10 mouse cellular contexts compared by ENCODE assay signal in the genomic region with DNA sequence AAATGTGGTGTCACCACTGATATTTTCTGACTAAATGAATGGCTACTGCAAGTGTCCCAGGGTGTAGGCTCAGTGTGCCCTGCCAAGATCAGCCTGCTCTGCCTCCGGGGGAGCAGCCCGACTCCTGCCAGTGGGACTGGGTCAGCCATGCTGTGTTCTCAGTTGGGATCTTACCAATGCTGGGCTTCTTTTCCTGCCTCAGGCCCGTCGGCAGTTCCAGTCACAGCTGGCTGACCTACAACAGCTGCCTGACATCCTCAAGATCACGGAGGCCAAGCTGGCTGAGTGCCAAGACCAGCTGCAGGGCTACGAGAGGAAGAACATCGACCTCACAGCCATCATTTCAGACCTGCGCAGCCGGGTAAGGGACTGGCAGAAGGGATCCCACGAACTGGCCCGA. TPM values are rescaled to one million over a fixed set of nuclear protein-coding genes. Genes with fewer than 3 reads are reported as not detected.
DNase-seq lines count a peak whose midpoint lies in the region; ATAC-seq and TF ChIP-seq lines count a peak whose summit lies in the region.
"Had no signal": no experiment of that assay in that cellular context is flagged by ENCODE, and none has a peak within 500 bp of the region (broad histone marks: within the 10 kb centered on the region; RNA-seq: fewer than 3 reads in every experiment).

No protein-coding gene starts in this region.

- no peak overlapping the region for H3K4me2 ChIP-seq in forebrain, embryonic 11.5 days (ENCODE audit: low read depth, low read length, severe bottlenecking)
- no peak overlapping the region for H3K4me2 ChIP-seq in forebrain, embryonic 15.5 days (replicated peaks)
- H3K4me2 ChIP-seq in midbrain, embryonic 16.5 days (ENCODE audit: low read length): no peak overlapping the region
- H3K4me2 ChIP-seq: neural tube, embryonic 12.5 days had no signal

- WGBS in forebrain, embryonic 11.5 days: 93% methylated on average over 11 of the region's 11 CpGs
- 69% methylated on average over 11 of the region's 11 CpGs for WGBS in forebrain, embryonic 15.5 days
- 29% methylated on average over 11 of the region's 11 CpGs for WGBS in thymus, adult 2 months
- 71% methylated on average over 11 of the region's 11 CpGs for WGBS in midbrain, embryonic 16.5 days

- H3K36me3 ChIP-seq in forebrain, embryonic 11.5 days (ENCODE audit: control insufficient read depth, insufficient read depth, low read length): peaks cover 11% of the 10 kb centered on the region; the same call in 1 of the 2 replicates
- H3K36me3 ChIP-seq in forebrain, embryonic 15.5 days: peaks cover 83% of the 10 kb centered on the region
- peaks cover 49% of the 10 kb centered on the region for H3K36me3 ChIP-seq in thymus, adult 2 months (ENCODE audit: control insufficient read depth, insufficient read depth, low read length)
- peaks cover 53% of the 10 kb centered on the region for H3K36me3 ChIP-seq in midbrain, embryonic 16.5 days (ENCODE audit: control insufficient read depth, insufficient read depth, low read length)

- no peaks in the 10 kb centered on the region for H3K9me3 ChIP-seq in forebrain, embryonic 11.5 days (ENCODE audit: control insufficient read depth, low read length)
- no peaks in the 10 kb centered on the region for H3K9me3 ChIP-seq in forebrain, embryonic 15.5 days
- no peaks in the 10 kb centered on the region for H3K9me3 ChIP-seq in midbrain, embryonic 16.5 days (replicated peaks; ENCODE audit: control insufficient read depth, low read length, poor library complexity, severe bottlenecking)
- H3K9me3 ChIP-seq: neural tube, embryonic 12.5 days had no signal

- no peak overlapping the region for H3K9ac ChIP-seq in forebrain, embryonic 11.5 days (ENCODE audit: low read length)
- no peak overlapping the region for H3K9ac ChIP-seq in forebrain, embryonic 15.5 days (replicated peaks)
- no peak overlapping the region for H3K9ac ChIP-seq in midbrain, embryonic 16.5 days (ENCODE audit: low read depth, low read length)
- H3K9ac ChIP-seq: neural tube, embryonic 12.5 days had no signal

- no peak overlapping the region for H3K27ac ChIP-seq in forebrain, embryonic 11.5 days (ENCODE audit: low read depth, low read length)
- H3K27ac ChIP-seq in forebrain, embryonic 15.5 days (replicated peaks): no peak overlapping the region
- H3K27ac ChIP-seq in thymus, adult 2 months (ENCODE audit: control insufficient read depth, insufficient read depth, low read length): no peak overlapping the region
- H3K27ac ChIP-seq in midbrain, embryonic 16.5 days (ENCODE audit: low read length): no peak overlapping the region
- H3K27ac ChIP-seq: left cerebral cortex, adult 2 months; neural tube, embryonic 12.5 days had no signal

- H3K4me1 ChIP-seq in forebrain, embryonic 11.5 days (replicated peaks; ENCODE audit: control insufficient read depth, insufficient read depth, low read length): no peaks in the 10 kb centered on the region
- H3K4me1 ChIP-seq in forebrain, embryonic 15.5 days: no peaks in the 10 kb centered on the region
- H3K4me1 ChIP-seq in thymus, adult 2 months (replicated peaks; ENCODE audit: control insufficient read depth, insufficient read depth, low read length): no peaks in the 10 kb centered on the region; the same call in 1 of the 2 replicates
- no peaks in the 10 kb centered on the region for H3K4me1 ChIP-seq in midbrain, embryonic 16.5 days (ENCODE audit: control insufficient read depth, insufficient read depth, low read length)
- H3K4me1 ChIP-seq: neural tube, embryonic 12.5 days had no signal

- no peak overlapping the region for H3K4me3 ChIP-seq in forebrain, embryonic 11.5 days (ENCODE audit: low read depth, low read length)
- no peak overlapping the region for H3K4me3 ChIP-seq in forebrain, embryonic 15.5 days
- no peak overlapping the region for H3K4me3 ChIP-seq in thymus, adult 2 months (ENCODE audit: control insufficient read depth, insufficient read depth, low read length)
- no peak overlapping the region for H3K4me3 ChIP-seq in midbrain, embryonic 16.5 days (ENCODE audit: low read depth, low read length)
- H3K4me3 ChIP-seq: left cerebral cortex, adult 2 months; neural tube, embryonic 12.5 days had no signal

- TF ChIP-seq POLR2A in thymus, adult 2 months (IDR thresholded peaks at IDR 0.05; ENCODE audit: control insufficient read depth, extremely low read depth, insufficient read depth, low read length, poor library complexity): no peak

- TF ChIP-seq CTCF in thymus, adult 2 months (IDR thresholded peaks at IDR 0.05; ENCODE audit: borderline replicate concordance, control insufficient read depth, extremely low read depth, insufficient read depth, low read length, poor library complexity): no peak

- no peak for ATAC-seq in forebrain, embryonic 11.5 days (replicated peaks; ENCODE audit: low FRiP score)
- ATAC-seq in forebrain, embryonic 15.5 days (replicated peaks): no peak
- ATAC-seq in midbrain, embryonic 16.5 days: no peak

- peak; percentile 58 for DNase-seq in forebrain, embryonic 11.5 days (ENCODE audit: low spot score)
- DNase-seq in thymus, adult 2 months: peak; percentile 11
- no peak for DNase-seq in thymus, postnatal 10 days (ENCODE audit: low spot score in 2 of 2)
- peak; percentile 65 for DNase-seq in gastrocnemius, postnatal 25 days
- DNase-seq in layer of hippocampus, postnatal 10 days (ENCODE audit: low spot score in 2 of 2): peak; percentile 28 to 35
- DNase-seq in right cerebral cortex, adult 2 months (ENCODE audit: low spot score in 2 of 2): peak; percentile 6 to 13

- H3K27me3 ChIP-seq in forebrain, embryonic 11.5 days (ENCODE audit: control insufficient read depth, insufficient read depth, low read length): no peaks in the 10 kb centered on the region
- H3K27me3 ChIP-seq in forebrain, embryonic 15.5 days: no peaks in the 10 kb centered on the region
- H3K27me3 ChIP-seq in thymus, adult 2 months (ENCODE audit: control insufficient read depth, insufficient read depth, low read length): no peaks in the 10 kb centered on the region
- no peaks in the 10 kb centered on the region for H3K27me3 ChIP-seq in midbrain, embryonic 16.5 days (ENCODE audit: control insufficient read depth, insufficient read depth, low read depth, low read length)
- H3K27me3 ChIP-seq: neural tube, embryonic 12.5 days had no signal

RNA-seq across cellular contexts. Expression of gene Gle1, which starts 13.2 kb away (rescaled TPM):
- polyA plus RNA-seq in forebrain, embryonic 11.5 days (2014; fragmentation: Nextera tagmentation; extraction: Ambion mirVana): 68.0 and 69.8 TPM in 2 replicates
- 92.6 and 95.7 TPM in 2 replicates for polyA plus RNA-seq in forebrain, embryonic 15.5 days (2015; fragmentation: Nextera tagmentation; extraction: Ambion mirVana)
- polyA plus RNA-seq in thymus, adult 2 months (2012; rRNA removed): 36.6 and 38.4 TPM in 2 replicates
- total RNA-seq in gastrocnemius, postnatal 25 days (2021): 10 to 100 TPM; 19.7 to 21.3 TPM
- total RNA-seq in layer of hippocampus, postnatal 10 days (2021): 10 to 100 TPM; 43.4 to 45.0 TPM
- 65.3 and 72.9 TPM in 2 replicates for polyA plus RNA-seq in midbrain, embryonic 16.5 days (2015; fragmentation: Nextera tagmentation; extraction: Ambion mirVana)

RNA-seq across cellular contexts. Expression of gene Odf2, which starts 33.0 kb away (rescaled TPM):
- 118 and 132 TPM in 2 replicates for polyA plus RNA-seq in forebrain, embryonic 11.5 days (2014; fragmentation: Nextera tagmentation; extraction: Ambion mirVana)
- 67.9 and 74.8 TPM in 2 replicates for polyA plus RNA-seq in forebrain, embryonic 15.5 days (2015; fragmentation: Nextera tagmentation; extraction: Ambion mirVana)
- 60.7 and 70.7 TPM in 2 replicates for polyA plus RNA-seq in thymus, adult 2 months (2012; rRNA removed)
- 10 to 100 TPM; 10.3 to 14.7 TPM for total RNA-seq in gastrocnemius, postnatal 25 days (2021)
- total RNA-seq in layer of hippocampus, postnatal 10 days (2021): 100 to 1,000 TPM; 105 to 119 TPM
- polyA plus RNA-seq in midbrain, embryonic 16.5 days (2015; fragmentation: Nextera tagmentation; extraction: Ambion mirVana): 66.2 and 69.9 TPM in 2 replicates

RNA-seq across cellular contexts. Expression of gene Sptan1, which starts 43.3 kb away (rescaled TPM):
- 135 and 147 TPM in 2 replicates for polyA plus RNA-seq in forebrain, embryonic 11.5 days (2014; fragmentation: Nextera tagmentation; extraction: Ambion mirVana)
- polyA plus RNA-seq in forebrain, embryonic 15.5 days (2015; fragmentation: Nextera tagmentation; extraction: Ambion mirVana): 224 and 227 TPM in 2 replicates
- 161 and 168 TPM in 2 replicates for polyA plus RNA-seq in thymus, adult 2 months (2012; rRNA removed)
- 10 to 100 TPM; 56.9 to 64.4 TPM for total RNA-seq in gastrocnemius, postnatal 25 days (2021)
- total RNA-seq in layer of hippocampus, postnatal 10 days (2021): 1,000 to 10,000 TPM in 1 of 2 experiments, 100 to 1,000 TPM in 1; 939 to 1,018 TPM
- polyA plus RNA-seq in midbrain, embryonic 16.5 days (2015; fragmentation: Nextera tagmentation; extraction: Ambion mirVana): 240 and 243 TPM in 2 replicates

RNA-seq across cellular contexts. Expression of gene Cercam, which starts 53.0 kb away (rescaled TPM):
- polyA plus RNA-seq in forebrain, embryonic 11.5 days (2014; fragmentation: Nextera tagmentation; extraction: Ambion mirVana): 13.3 and 14.1 TPM in 2 replicates
- 6.8 and 7.2 TPM in 2 replicates for polyA plus RNA-seq in forebrain, embryonic 15.5 days (2015; fragmentation: Nextera tagmentation; extraction: Ambion mirVana)
- 9.9 and 10.4 TPM in 2 replicates for polyA plus RNA-seq in thymus, adult 2 months (2012; rRNA removed)
- total RNA-seq in gastrocnemius, postnatal 25 days (2021): 10 to 100 TPM in 1 of 2 experiments, 1 to 10 TPM in 1; 8.5 to 10.6 TPM
- 10 to 100 TPM; 11.9 to 15.0 TPM for total RNA-seq in layer of hippocampus, postnatal 10 days (2021)
- polyA plus RNA-seq in midbrain, embryonic 16.5 days (2015; fragmentation: Nextera tagmentation; extraction: Ambion mirVana): 15.1 and 21.2 TPM in 2 replicates

Comparison
In these comparisons a context has a peak if more than half of its experiments do, and no peak if none do; other contexts are left out.
1. DNase-seq: peak in forebrain, embryonic 11.5 days (single experiment), thymus, adult 2 months (single experiment), gastrocnemius, postnatal 25 days (single experiment), layer of hippocampus, postnatal 10 days (2 of 2) and right cerebral cortex, adult 2 months (2 of 2); none in thymus, postnatal 10 days (0 of 2).